Mouse (Mus musculus): Measurements from ENCODE around the gene Srl. TPM values are rescaled to one million over a fixed set of nuclear protein-coding genes. Genes with fewer than 3 reads are reported as not detected.
A peak's percentile ranks its signal among the peaks of the same experiment; 100 is the strongest.
"Not testable (repeated sequence)": the region's sequence is repeated elsewhere in the genome, so short reads cannot be mapped to it uniquely, and the experiment has no call there.

The Srl gene
- total RNA-seq, 2 experiments from 2014 or later: 3.0 to 4.1 TPM

- DNase-seq (ENCODE audit: low spot score in 2 of 2): peak; percentile 93 to 97
Measured at GRCm38 (mm10) chr16:4474882-4475803, 66.5 kb downstream of the Srl start.

GRCm38 (mm10) chr16:4474040-4474881, 67.4 kb downstream of the Srl start:
- DNase-seq (ENCODE audit: low spot score in 2 of 2): not testable (repeated sequence)

GRCm38 (mm10) chr16:4473231-4473630, 68.4 kb downstream of the Srl start:
- DNase-seq (ENCODE audit: low spot score in 2 of 2): no peak

- peak; percentile 86 to 87 for DNase-seq (ENCODE audit: low spot score in 2 of 2)
Measured at GRCm38 (mm10) chr16:4472687-4473086, 68.9 kb downstream of the Srl start.

- DNase-seq (ENCODE audit: low spot score in 2 of 2): peak; percentile 63 to 74
Measured at GRCm38 (mm10) chr16:4469599-4470352, 71.8 kb downstream of the Srl start.

- no peak for DNase-seq (ENCODE audit: low spot score in 2 of 2)
Measured at GRCm38 (mm10) chr16:4464529-4465089, 77.0 kb downstream of the Srl start.

- no peak for DNase-seq (ENCODE audit: low spot score in 2 of 2)
Measured at GRCm38 (mm10) chr16:4457927-4458326, 83.7 kb downstream of the Srl start.

- DNase-seq (ENCODE audit: low spot score in 2 of 2): peak; percentile 74 to 87
Measured at GRCm38 (mm10) chr16:4456391-4456790, 85.2 kb downstream of the Srl start.

GRCm38 (mm10) chr16:4455693-4456092, 85.9 kb downstream of the Srl start:
- DNase-seq (ENCODE audit: low spot score in 2 of 2): no peak

- peak; percentile 41 to 56 for DNase-seq (ENCODE audit: low spot score in 2 of 2)
Measured at GRCm38 (mm10) chr16:4454563-4454962, 87.1 kb downstream of the Srl start.

- DNase-seq (ENCODE audit: low spot score in 2 of 2): no peak
Measured at GRCm38 (mm10) chr16:4449418-4449817, 92.2 kb downstream of the Srl start.

GRCm38 (mm10) chr16:4448235-4448634, 93.4 kb downstream of the Srl start:
- DNase-seq (ENCODE audit: low spot score in 2 of 2): peak; percentile 52 to 69

- no peak for DNase-seq (ENCODE audit: low spot score in 2 of 2)
Measured at GRCm38 (mm10) chr16:4446395-4446794, 95.2 kb downstream of the Srl start.

- no peak for DNase-seq (ENCODE audit: low spot score in 2 of 2)
Measured at GRCm38 (mm10) chr16:4444378-4444777, 97.2 kb downstream of the Srl start.

GRCm38 (mm10) chr16:4439302-4440066, 102.1 kb downstream of the Srl start:
- DNase-seq (ENCODE audit: low spot score in 2 of 2): no peak

- no peak for DNase-seq (ENCODE audit: low spot score in 2 of 2)
Measured at GRCm38 (mm10) chr16:4436738-4437137, 104.9 kb downstream of the Srl start.

- DNase-seq (ENCODE audit: low spot score in 2 of 2): no peak
Measured at GRCm38 (mm10) chr16:4435371-4435770, 106.2 kb downstream of the Srl start.

- DNase-seq (ENCODE audit: low spot score in 2 of 2): no peak
Measured at GRCm38 (mm10) chr16:4431841-4432240, 109.8 kb downstream of the Srl start.

GRCm38 (mm10) chr16:4431013-4431412, 110.6 kb downstream of the Srl start:
- DNase-seq (ENCODE audit: low spot score in 2 of 2): no peak

GRCm38 (mm10) chr16:4430232-4430631, 111.4 kb downstream of the Srl start:
- DNase-seq (ENCODE audit: low spot score in 2 of 2): peak; percentile 47 to 61
